Mouse (Mus musculus) E14TG2a.4 (cell line): Measurements from ENCODE around the gene Nkx2-5.

Source experiments
- H3K27me3 ChIP-seq: 2 replicates; pipeline ENCODE4 v1.6.1; 2014; ENCODE audit warnings: low read length, control low read depth; ENCODE audit not compliant: insufficient read depth
- H3K36me3 ChIP-seq: 2 replicates; pipeline ENCODE4 v1.6.1; 2014; ENCODE audit warnings: low read length, control low read depth; ENCODE audit not compliant: insufficient read depth
- H3K4me1 ChIP-seq: replicated peaks from 2 replicates; pipeline ENCODE4 v1.6.1; 2014; ENCODE audit warnings: low read depth, low read length, control low read depth
- H3K4me3 ChIP-seq: replicated peaks from 2 replicates; pipeline ENCODE4 v1.5.1; 2014; ENCODE audit warnings: mild to moderate bottlenecking, low read length
- H3K9me3 ChIP-seq: 2 replicates; pipeline ENCODE4 v1.6.1; 2014; ENCODE audit warnings: low read length, control low read depth
- CTCF ChIP-seq: conservative IDR thresholded peaks from 2 replicates; pipeline ENCODE4 v1.5.1; 2014; ENCODE audit warnings: low read length
- NANOG ChIP-seq: IDR thresholded peaks from 2 replicates; pipeline ENCODE4 v1.6.1; 2014; ENCODE audit warnings: borderline replicate concordance, low read length, mixed read lengths
- POU5F1 ChIP-seq: IDR thresholded peaks from 2 replicates; pipeline ENCODE4 v1.6.1; 2014; ENCODE audit warnings: low read length, borderline replicate concordance

Nkx2-5 gene

GRCm38 (mm10) chr17:26791580-26791979, 53.2 kb downstream of the Nkx2-5 start:
- no peak for TF ChIP-seq CTCF
- no peak for TF ChIP-seq NANOG
- TF ChIP-seq POU5F1 = no peak
- peaks cover 21% of the 10 kb centered on the region for H3K4me1 ChIP-seq
- H3K36me3 ChIP-seq = peaks cover 66% of the 10 kb centered on the region
- H3K9me3 ChIP-seq = no peaks in the 10 kb centered on the region
- no peaks in the 10 kb centered on the region for H3K27me3 ChIP-seq
- no peak overlapping the region for H3K4me3 ChIP-seq

DNA sequence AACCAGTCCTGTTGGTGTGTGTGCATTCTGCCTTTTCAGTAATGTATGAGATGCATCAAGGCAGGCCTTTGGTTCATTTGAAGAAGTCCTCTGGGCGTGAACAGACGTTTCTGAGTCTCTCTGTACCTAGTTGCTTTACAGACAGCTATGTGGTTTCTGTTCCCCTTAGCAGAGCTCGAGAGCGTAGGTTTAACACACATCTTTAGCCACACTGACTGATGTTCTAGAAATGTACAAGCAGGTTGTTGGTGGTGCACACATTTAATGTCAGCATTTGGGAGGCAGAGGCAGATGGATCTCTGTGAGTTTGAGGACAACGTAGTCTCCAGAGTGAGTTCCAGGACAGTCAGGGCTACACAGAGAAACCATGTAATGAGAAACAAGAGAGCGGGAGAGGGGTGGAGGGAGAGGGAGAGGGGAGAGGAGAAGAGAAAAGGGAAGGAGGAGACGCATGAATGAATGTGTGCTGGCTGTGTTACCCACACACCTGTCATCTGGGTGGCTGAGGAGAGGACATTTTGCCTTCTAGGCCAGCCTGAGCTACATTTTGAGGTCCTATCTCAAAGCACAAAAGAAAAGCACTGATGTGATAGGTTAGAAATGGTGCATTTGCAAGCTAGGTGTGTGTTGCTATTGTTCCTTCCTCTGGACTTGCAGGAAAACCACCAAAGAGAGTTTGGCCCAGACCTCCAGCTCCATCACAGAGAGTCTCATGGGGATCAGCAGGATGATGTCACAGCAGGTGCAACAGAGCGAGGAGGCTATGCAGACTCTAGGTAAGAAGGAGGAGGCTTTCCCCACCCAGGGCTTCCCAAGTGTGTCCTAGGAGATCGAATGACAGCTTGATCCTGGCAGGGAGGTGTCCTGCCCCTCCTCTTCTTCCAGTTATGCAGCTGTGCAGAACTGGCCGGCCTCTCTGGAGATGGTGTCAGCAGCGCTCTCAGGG, 54.3 kb downstream of the Nkx2-5 start:
- TF ChIP-seq NANOG (no peak), CTCF (no peak), POU5F1 (no peak)
- Histone ChIP-seq H3K9me3 (no peaks in the 10 kb centered on the region), H3K4me3 (no peak overlapping the region), H3K36me3 (peaks cover 73% of the 10 kb centered on the region), H3K4me1 (peaks cover 23% of the 10 kb centered on the region), H3K27me3 (no peaks in the 10 kb centered on the region)

- H3K9me3 ChIP-seq = no peaks in the 10 kb centered on the region
- peaks cover 82% of the 10 kb centered on the region for H3K36me3 ChIP-seq
- no peak overlapping the region for H3K4me3 ChIP-seq
- H3K27me3 ChIP-seq = no peaks in the 10 kb centered on the region
- H3K4me1 ChIP-seq = peaks cover 26% of the 10 kb centered on the region
- TF ChIP-seq NANOG = no peak
- TF ChIP-seq CTCF = no peak
- no peak for TF ChIP-seq POU5F1
Observed at GRCm38 (mm10) chr17:26789460-26790268, 55.1 kb downstream of the Nkx2-5 start.

DNA sequence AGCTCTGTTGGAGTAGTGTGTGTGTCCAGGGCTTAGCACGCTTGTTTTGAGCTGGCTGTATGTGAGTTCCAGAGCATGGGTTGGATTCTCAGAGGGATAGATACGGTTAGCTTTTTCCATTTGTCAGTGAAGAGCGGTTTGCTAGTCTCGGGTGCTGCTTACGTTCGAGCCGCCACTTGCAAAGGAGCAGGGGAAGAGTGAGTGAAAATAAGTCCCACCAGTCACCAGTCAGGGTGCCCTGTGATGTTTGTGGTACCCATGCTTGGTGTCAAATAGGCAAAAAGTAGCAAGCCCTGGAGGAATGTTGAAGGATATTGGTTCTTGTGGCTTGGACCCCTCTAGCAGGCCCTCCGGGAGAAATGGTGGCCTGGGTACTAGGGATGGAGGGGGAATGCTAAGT, 55.8 kb downstream of the Nkx2-5 start:
- no peak overlapping the region for H3K4me3 ChIP-seq
- peaks cover 89% of the 10 kb centered on the region for H3K36me3 ChIP-seq
- H3K9me3 ChIP-seq = no peaks in the 10 kb centered on the region
- peaks cover 29% of the 10 kb centered on the region for H3K4me1 ChIP-seq
- TF ChIP-seq NANOG = no peak
- TF ChIP-seq POU5F1 = no peak
- no peak for TF ChIP-seq CTCF
- H3K27me3 ChIP-seq = no peaks in the 10 kb centered on the region
